Mouse (Mus musculus) heart, embryonic 15.5 days (tissue): ENCODE data around the gene Serpina11. TPM values are rescaled to one million over a fixed set of nuclear protein-coding genes. Genes with fewer than 3 reads are reported as not detected.
A peak's percentile ranks its signal among the peaks of the same experiment; 100 is the strongest.

Source experiments
- ATAC-seq: fragments of 200-750 bp; cut with Nextera tagmentation; replicated peaks from 2 replicates; pipeline ENCODE4 v1.8.0; 2017; ENCODE audit warnings: low read depth, moderate TSS enrichment; ENCODE audit not compliant: insufficient number of reproducible peaks, insufficient read depth, low FRiP score
- H3K27ac ChIP-seq: fragments of 300-500 bp; sonication (generic); 2 replicates; pipeline ENCODE4 v1.5.1; 2015; ENCODE audit warnings: mild to moderate bottlenecking, inconsistent platforms
- H3K27me3 ChIP-seq: fragments of 300-500 bp; sonication (generic); 2 replicates; pipeline ENCODE4 v1.6.1; 2015; ENCODE audit warnings: inconsistent platforms
- H3K36me3 ChIP-seq: fragments of 300-500 bp; sonication (generic); 2 replicates; pipeline ENCODE4 v1.6.1; 2015; ENCODE audit warnings: mild to moderate bottlenecking, inconsistent platforms
- H3K4me1 ChIP-seq: fragments of 300-500 bp; sonication (generic); replicated peaks from 2 replicates; pipeline ENCODE4 v1.6.1; 2015; ENCODE audit warnings: inconsistent platforms
- H3K4me2 ChIP-seq: fragments of 300-500 bp; sonication (generic); 2 replicates; pipeline ENCODE4 v1.6.1; 2015; ENCODE audit warnings: inconsistent platforms, mild to moderate bottlenecking, moderate library complexity
- H3K4me3 ChIP-seq: fragments of 300-500 bp; sonication (generic); 2 replicates; pipeline ENCODE4 v1.5.1; 2015; ENCODE audit warnings: mild to moderate bottlenecking, inconsistent platforms
- H3K9ac ChIP-seq: fragments of 300-500 bp; sonication (generic); 2 replicates; pipeline ENCODE4 v1.6.1; 2015; ENCODE audit warnings: mild to moderate bottlenecking, inconsistent platforms
- H3K9me3 ChIP-seq: fragments of 300-500 bp; sonication (generic); replicated peaks from 2 replicates; pipeline ENCODE4 v1.6.1; 2016; ENCODE audit warnings: inconsistent platforms
- WGBS: fragments of 180-500 bp; shearing (Covaris S2); methylation state at CpG from one replicate; pipeline ENCODE4 v1.1.7; 2015; ENCODE audit warnings: mixed read lengths; 5-methylcytosine and 5-hydroxymethylcytosine counted together
- polyA plus RNA-seq: library from polyadenylated mRNA; unstranded; fragments of >200 nt; fragmentation: Nextera tagmentation; extraction: Ambion mirVana; gene quantifications from 2 replicates; pipeline ENCODE4 v1.2.1, GENCODE M21; 2015

Serpina11 gene
- polyA plus RNA-seq, result not detected in 2 replicates

DNA sequence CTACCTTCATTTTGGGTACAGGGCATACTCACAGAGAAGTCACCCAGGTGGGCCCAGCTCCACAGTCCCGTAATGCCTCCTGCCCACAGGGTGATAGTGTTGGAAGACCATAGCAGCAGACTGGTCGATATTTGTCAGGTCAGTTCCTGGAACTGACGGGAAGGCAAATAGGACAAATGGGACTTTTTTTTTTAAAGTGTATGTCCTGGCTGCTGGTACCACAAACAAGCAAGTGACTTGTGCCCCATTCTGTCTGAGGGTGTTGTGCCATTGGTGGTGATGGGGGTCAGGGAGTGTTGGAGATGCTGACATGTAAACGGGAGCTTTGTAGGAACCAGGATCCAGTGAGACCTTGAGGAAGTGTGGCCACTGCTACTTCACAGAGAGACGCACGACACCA, at the start of gene Serpina11:
Serpina11 (minus strand) TSS at position 101 of the 400 bp plus-strand sequence.
- no peak within 1 kb of the TSS for H3K4me2 ChIP-seq
- H3K27ac ChIP-seq, result no peak within 1 kb of the TSS
- ATAC-seq, result no peak
- no peaks in the 10 kb centered on the region for H3K4me1 ChIP-seq
- H3K36me3 ChIP-seq, result no peaks in the 10 kb centered on the region
- WGBS, result 85% methylated on average over 6 of the region's 6 CpGs
- no peak within 1 kb of the TSS for H3K4me3 ChIP-seq
- peaks cover 33% of the 10 kb centered on the region for H3K27me3 ChIP-seq
- H3K9ac ChIP-seq, result no peak within 1 kb of the TSS
- H3K9me3 ChIP-seq, result no peaks in the 10 kb centered on the region

DNA sequence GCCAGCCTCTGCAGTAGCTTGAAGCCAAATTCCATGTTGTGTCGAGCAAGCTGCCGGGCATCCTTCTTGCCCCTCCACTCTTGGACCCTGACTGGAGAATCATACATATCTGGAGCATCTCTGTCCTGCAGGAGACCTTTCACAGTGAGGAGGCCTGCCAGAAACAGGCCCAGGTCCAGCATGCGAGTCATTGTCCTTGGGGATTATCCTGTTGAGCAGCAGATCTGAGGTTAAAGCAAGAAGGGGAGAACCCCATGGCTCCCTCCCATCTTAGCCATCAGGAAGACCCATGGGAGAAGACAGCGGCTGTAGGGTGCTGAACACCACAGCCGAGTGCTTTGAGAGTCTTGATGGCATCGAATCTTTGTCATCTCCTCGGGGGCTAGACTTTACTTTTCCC, 48.4 kb upstream of the Serpina11 start:
- Histone ChIP-seq H3K36me3 (no peaks in the 10 kb centered on the region), H3K4me3 (no peak overlapping the region), H3K27me3 (0 out of 2 replicates have a peak, but pooled peaks cover 3% of the 10 kb centered on the region), H3K27ac (no peak overlapping the region), H3K9ac (no peak overlapping the region), H3K4me2 (no peak overlapping the region), H3K4me1 (peaks cover 5% of the 10 kb centered on the region), H3K9me3 (no peaks in the 10 kb centered on the region)
- no peak for ATAC-seq
- WGBS, result 79% methylated on average over 7 of the region's 7 CpGs

DNA sequence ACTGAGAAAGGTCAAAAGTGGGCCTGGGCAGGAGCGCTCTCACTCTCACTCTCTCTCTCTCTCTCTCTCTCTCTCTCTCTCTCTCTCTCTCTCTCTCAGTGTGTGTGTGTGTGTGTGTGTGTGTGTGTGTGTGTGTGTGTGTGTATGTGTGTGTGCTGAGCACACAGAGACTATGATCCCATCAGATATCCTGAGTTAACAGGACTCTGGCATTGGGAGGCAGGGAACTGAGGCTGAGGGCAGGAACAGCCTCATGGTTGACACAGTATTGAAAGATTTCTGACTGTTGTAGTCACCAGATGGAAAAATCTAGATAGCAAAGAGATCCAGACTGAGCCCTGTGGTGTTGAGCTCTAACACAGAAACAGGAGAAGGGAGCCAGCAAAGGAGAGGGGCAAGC, 44.0 kb upstream of the Serpina11 start:
- Histone ChIP-seq H3K27ac (no peak overlapping the region), H3K4me2 (no peak overlapping the region), H3K36me3 (no peaks in the 10 kb centered on the region), H3K4me3 (no peak overlapping the region), H3K27me3 (peaks cover 11% of the 10 kb centered on the region), H3K4me1 (no peaks in the 10 kb centered on the region), H3K9ac (no peak overlapping the region), H3K9me3 (no peaks in the 10 kb centered on the region)
- ATAC-seq, result no peak
- 91% methylated on average over 1 of the region's 1 CpGs for WGBS

- no peak overlapping the region for H3K9ac ChIP-seq
- WGBS, result 36% methylated on average over 8 of the region's 8 CpGs
- H3K36me3 ChIP-seq, result no peaks in the 10 kb centered on the region
- no peak overlapping the region for H3K27ac ChIP-seq
- no peaks in the 10 kb centered on the region for H3K4me1 ChIP-seq
- H3K4me3 ChIP-seq, result no peak overlapping the region
- H3K9me3 ChIP-seq, result no peaks in the 10 kb centered on the region
- no peak for ATAC-seq
- H3K4me2 ChIP-seq, result no peak overlapping the region
- peaks cover 11% of the 10 kb centered on the region for H3K27me3 ChIP-seq
Measured at GRCm38 (mm10) chr12:104029986-104030385, 40.2 kb upstream of the Serpina11 start.

DNA sequence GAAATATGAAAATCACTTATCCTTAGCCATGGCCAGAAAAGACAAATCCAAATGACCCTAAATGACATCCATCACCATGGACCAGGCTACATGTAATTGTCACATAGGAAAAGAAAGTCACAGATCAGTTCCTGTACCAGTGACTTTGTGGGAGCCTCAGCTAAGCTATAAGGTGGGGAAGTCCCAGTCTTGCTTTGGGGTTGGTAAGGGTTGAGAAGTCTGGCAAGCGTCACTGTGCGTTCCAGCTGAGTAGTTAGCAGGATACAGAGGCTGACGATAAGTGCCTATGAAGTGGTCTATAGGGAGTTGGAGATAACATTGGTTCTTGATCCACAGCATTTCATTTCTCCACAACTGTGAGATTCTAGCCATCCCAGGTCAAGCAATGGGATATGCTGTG, 25.5 kb upstream of the Serpina11 start:
- Histone ChIP-seq H3K4me3 (no peak overlapping the region), H3K4me2 (no peak overlapping the region), H3K36me3 (no peaks in the 10 kb centered on the region), H3K4me1 (no peaks in the 10 kb centered on the region), H3K9me3 (no peaks in the 10 kb centered on the region), H3K27me3 (peaks cover 7% of the 10 kb centered on the region; the same call in 1 of the 2 replicates), H3K27ac (no peak overlapping the region), H3K9ac (no peak overlapping the region)
- ATAC-seq, result no peak
- 35% methylated on average over 3 of the region's 3 CpGs for WGBS

- no peak for ATAC-seq
- 78% methylated on average over 6 of the region's 6 CpGs for WGBS
- Histone ChIP-seq H3K36me3 (no peaks in the 10 kb centered on the region), H3K27me3 (peaks cover 7% of the 10 kb centered on the region; the same call in 1 of the 2 replicates), H3K4me2 (no peak within 1 kb of the TSS), H3K9me3 (no peaks in the 10 kb centered on the region), H3K4me3 (no peak within 1 kb of the TSS), H3K4me1 (no peaks in the 10 kb centered on the region), H3K9ac (no peak within 1 kb of the TSS), H3K27ac (no peak within 1 kb of the TSS)
Measured at GRCm38 (mm10) chr12:104013620-104014019, 23.9 kb upstream of the Serpina11 start, which contains the start of gene Serpina9. TSS of gene Serpina9 (minus strand) at chr12:104013755.

DNA sequence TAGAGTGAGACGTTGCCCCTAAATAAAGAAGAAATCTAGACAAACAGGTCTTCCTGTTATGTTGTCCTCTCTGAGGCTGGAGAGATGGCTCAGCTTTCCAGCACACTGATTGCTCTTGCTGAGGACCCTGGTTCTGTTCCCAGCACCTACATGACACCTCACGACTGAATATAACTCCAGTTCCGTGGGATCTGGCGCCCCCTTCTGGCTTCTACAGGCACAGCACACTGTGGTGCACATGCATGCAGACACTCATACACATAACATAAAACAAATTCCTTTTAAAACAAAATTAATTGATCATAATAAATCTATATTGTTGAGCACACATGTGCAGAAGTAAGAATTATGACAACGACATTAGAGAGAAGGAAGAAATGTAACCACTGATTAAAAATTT, 14.9 kb upstream of the Serpina11 start:
- H3K4me3 ChIP-seq, result no peak overlapping the region
- no peak overlapping the region for H3K4me2 ChIP-seq
- 73% methylated on average over 5 of the region's 5 CpGs for WGBS

DNA sequence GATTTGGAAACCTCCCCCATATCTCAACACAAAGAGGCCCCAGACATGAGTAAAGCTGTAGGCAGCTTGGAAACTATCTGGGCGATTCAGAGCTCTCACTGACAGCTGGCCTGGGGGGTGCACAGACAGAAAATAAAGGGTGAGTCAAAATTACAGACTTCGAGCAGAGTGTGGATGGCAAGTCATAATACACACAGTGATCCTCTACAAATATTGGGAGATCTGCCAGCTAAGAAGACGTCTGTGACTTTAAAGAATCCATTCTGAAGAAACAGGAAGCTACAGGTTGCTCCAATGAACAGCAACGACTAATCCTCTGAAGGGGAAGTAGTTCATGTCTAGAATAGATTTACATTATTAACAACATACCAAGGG, 13.5 kb upstream of the Serpina11 start:
- H3K9ac ChIP-seq, result no peak overlapping the region
- H3K27me3 ChIP-seq, result peaks cover 12% of the 10 kb centered on the region
- H3K27ac ChIP-seq, result peak overlapping the region; percentile 70
- H3K4me3 ChIP-seq, result no peak overlapping the region
- H3K4me1 ChIP-seq, result peaks cover 20% of the 10 kb centered on the region
- 0 out of 2 replicates have a peak, but pooled peaks have one; percentile 25 for ATAC-seq
- 33% methylated on average over 4 of the region's 4 CpGs for WGBS
- no peak overlapping the region; the same call in 1 of the 2 replicates for H3K4me2 ChIP-seq
- H3K36me3 ChIP-seq, result no peaks in the 10 kb centered on the region
- no peaks in the 10 kb centered on the region for H3K9me3 ChIP-seq

More for the DNA sequence above, 14.9 kb upstream of the Serpina11 start:
- Histone ChIP-seq H3K27me3 (peaks cover 3% of the 10 kb centered on the region; the same call in 1 of the 2 replicates), H3K9me3 (no peaks in the 10 kb centered on the region), H3K4me1 (peaks cover 20% of the 10 kb centered on the region), H3K36me3 (no peaks in the 10 kb centered on the region), H3K27ac (no peak overlapping the region), H3K9ac (no peak overlapping the region)
- ATAC-seq, result no peak

DNA sequence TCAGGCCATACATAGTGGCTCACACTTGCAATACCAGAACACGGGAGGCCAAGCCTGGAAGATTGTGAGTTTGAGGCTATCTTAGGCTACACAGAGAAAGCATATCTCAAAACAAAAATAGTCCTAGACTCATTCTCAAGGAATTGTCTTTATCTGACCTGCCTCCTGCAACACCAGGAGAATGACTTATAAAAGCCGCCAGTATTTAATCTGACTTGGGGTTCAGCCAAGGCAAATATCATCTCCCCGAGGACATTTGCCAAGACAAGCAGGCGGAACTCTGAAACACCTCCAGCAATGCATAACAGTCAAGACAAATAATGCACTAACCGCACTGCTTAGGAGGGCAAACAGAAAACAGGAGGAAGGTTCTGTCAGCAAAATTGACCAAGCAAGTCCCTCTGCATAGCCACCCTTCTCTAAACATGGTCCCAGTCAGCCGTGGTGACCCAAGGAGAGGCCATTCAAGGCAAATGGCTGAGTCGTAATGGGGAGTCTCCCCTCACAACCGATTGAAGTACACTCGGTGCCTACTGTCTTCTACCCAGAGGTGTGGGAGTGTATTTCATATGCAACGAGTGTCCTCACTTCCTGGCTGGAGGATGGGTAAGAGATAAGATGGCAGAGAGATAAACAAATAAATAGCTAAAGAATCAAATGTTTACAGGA, 12.9 kb upstream of the Serpina11 start:
- 34% methylated on average over 10 of the region's 10 CpGs for WGBS
- peak overlapping the region; percentile 0; the same call in 1 of the 2 replicates for H3K4me2 ChIP-seq
- no peaks in the 10 kb centered on the region for H3K9me3 ChIP-seq
- H3K9ac ChIP-seq, result no peak overlapping the region
- H3K4me1 ChIP-seq, result peaks cover 20% of the 10 kb centered on the region
- H3K4me3 ChIP-seq, result no peak overlapping the region
- peaks cover 14% of the 10 kb centered on the region for H3K27me3 ChIP-seq
- H3K36me3 ChIP-seq, result no peaks in the 10 kb centered on the region
- ATAC-seq, result peak; percentile 58
- peak overlapping the region; percentile 70 for H3K27ac ChIP-seq

DNA sequence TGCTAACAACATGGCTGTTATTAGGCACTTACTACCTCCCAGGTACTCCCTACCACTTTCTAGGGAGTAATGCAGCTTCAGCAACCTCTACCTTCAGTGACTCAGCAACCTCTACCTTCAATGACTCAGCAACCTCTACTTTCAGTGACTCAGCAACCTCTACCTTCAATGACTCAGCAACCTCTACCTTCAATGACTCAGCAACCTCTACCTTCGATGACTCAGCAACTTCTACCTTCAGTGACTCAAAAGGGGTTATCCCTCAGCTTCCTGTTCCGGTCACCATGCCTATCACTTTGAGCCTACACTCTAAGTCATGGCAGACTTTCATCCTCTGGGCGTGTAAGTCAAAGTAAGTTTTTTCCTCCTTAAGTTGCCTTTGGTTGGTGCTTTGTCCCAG, 10.8 kb upstream of the Serpina11 start:
- no peak overlapping the region for H3K9ac ChIP-seq
- ATAC-seq, result no peak
- no peaks in the 10 kb centered on the region for H3K36me3 ChIP-seq
- H3K4me2 ChIP-seq, result no peak overlapping the region
- WGBS, result 85% methylated on average over 3 of the region's 3 CpGs
- no peak overlapping the region for H3K27ac ChIP-seq
- H3K4me1 ChIP-seq, result peaks cover 20% of the 10 kb centered on the region
- peaks cover 17% of the 10 kb centered on the region for H3K27me3 ChIP-seq
- no peaks in the 10 kb centered on the region for H3K9me3 ChIP-seq
- H3K4me3 ChIP-seq, result no peak overlapping the region

DNA sequence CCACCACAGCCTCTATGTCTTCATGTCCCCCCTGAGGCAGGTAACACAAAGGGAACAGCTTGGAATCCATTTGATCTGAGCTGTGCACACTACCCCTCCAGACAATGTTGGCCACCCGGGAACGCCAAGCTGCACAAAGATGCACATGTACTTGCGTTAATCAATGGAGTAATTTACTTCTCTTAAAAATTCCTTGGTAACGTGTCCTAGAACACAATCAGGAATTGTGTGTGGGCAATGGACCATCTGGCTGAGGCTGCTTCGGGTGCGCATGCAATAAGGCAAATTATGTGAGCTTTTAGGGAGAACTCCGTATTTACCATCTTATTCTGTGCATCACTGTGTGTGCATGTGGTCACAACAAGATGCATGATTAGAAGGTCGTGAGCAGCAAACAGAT, 9.9 kb upstream of the Serpina11 start:
- Histone ChIP-seq H3K27me3 (peaks cover 21% of the 10 kb centered on the region), H3K4me3 (no peak overlapping the region), H3K9ac (no peak overlapping the region), H3K36me3 (no peaks in the 10 kb centered on the region), H3K27ac (no peak overlapping the region), H3K9me3 (no peaks in the 10 kb centered on the region), H3K4me2 (no peak overlapping the region), H3K4me1 (peaks cover 20% of the 10 kb centered on the region)
- WGBS, result 84% methylated on average over 8 of the region's 8 CpGs
- ATAC-seq, result no peak

DNA sequence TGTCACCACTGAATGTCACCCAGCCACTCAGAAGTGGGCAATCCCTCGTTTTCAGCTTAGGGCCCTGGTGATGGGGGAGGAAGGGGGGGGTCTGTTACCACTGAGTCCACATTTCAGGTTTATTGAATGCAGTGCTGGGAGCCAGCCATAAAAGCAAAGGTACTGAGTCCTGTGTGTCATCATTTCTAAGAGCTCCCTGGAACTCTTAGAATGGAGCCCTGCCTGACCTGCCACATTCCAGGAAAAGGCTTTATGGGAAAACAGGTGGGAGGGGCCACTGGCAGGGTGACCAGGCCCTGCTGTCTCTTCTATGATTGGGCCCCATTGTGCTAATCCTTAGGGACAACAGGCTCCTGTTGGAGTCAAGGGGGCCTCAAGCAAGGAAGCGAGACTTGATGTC, 6.8 kb upstream of the Serpina11 start:
- 69% methylated on average over 2 of the region's 2 CpGs for WGBS
- H3K4me2 ChIP-seq, result no peak overlapping the region
- ATAC-seq, result no peak

More for the DNA sequence above, 6.8 kb upstream of the Serpina11 start:
- Histone ChIP-seq H3K9me3 (no peaks in the 10 kb centered on the region), H3K9ac (no peak overlapping the region), H3K36me3 (no peaks in the 10 kb centered on the region), H3K27me3 (peaks cover 42% of the 10 kb centered on the region), H3K4me1 (0 out of 2 replicates have a peak, but pooled peaks cover 3% of the 10 kb centered on the region), H3K27ac (no peak overlapping the region), H3K4me3 (no peak overlapping the region)
